Mouse (Mus musculus): ENCODE measurements around the gene Unc93b1.
"Not testable (repeated sequence)": the region's sequence is repeated elsewhere in the genome, so short reads cannot be mapped to it uniquely, and the experiment has no call there.

Gene Unc93b1

GRCm38 (mm10) chr19:3948546-3948945 is 13.6 kb downstream of the Unc93b1 start:
- no peak for DNase-seq

- no peak for DNase-seq
These were observed 15.3 kb downstream of the Unc93b1 start for GRCm38 (mm10) chr19:3950331-3950730.

- DNase-seq = no peak
These were observed 16.5 kb downstream of the Unc93b1 start for GRCm38 (mm10) chr19:3951461-3951860.

- DNase-seq = no peak
These were observed 17.1 kb downstream of the Unc93b1 start for GRCm38 (mm10) chr19:3952099-3952498.

- DNase-seq = no peak
These were observed 20.0 kb downstream of the Unc93b1 start for GRCm38 (mm10) chr19:3955033-3955432.

- peak; percentile 39 to 43 for DNase-seq
These were observed 20.8 kb downstream of the Unc93b1 start for GRCm38 (mm10) chr19:3955804-3956203.

GRCm38 (mm10) chr19:3957296-3958036 is 22.5 kb downstream of the Unc93b1 start:
- DNase-seq = not testable (repeated sequence)

GRCm38 (mm10) chr19:3958470-3958869 is 23.5 kb downstream of the Unc93b1 start, which contains the start of gene Aldh3b3:
Aldh3b3 (plus strand) TSS chr19:3958645.
- no peak for DNase-seq

- no peak for DNase-seq
These were observed 24.0 kb downstream of the Unc93b1 start for GRCm38 (mm10) chr19:3959030-3959429.

- no peak for DNase-seq
These were observed 25.2 kb downstream of the Unc93b1 start for GRCm38 (mm10) chr19:3960211-3960610.

GRCm38 (mm10) chr19:3961805-3962204 is 26.8 kb downstream of the Unc93b1 start:
- not testable (repeated sequence) for DNase-seq

- no peak for DNase-seq
These were observed 27.5 kb downstream of the Unc93b1 start for GRCm38 (mm10) chr19:3962469-3962868.

GRCm38 (mm10) chr19:3964030-3964429 is 29.0 kb downstream of the Unc93b1 start:
- no peak for DNase-seq

- no peak for DNase-seq
These were observed 31.5 kb downstream of the Unc93b1 start for GRCm38 (mm10) chr19:3966330-3967075.

GRCm38 (mm10) chr19:3967258-3967657 is 32.3 kb downstream of the Unc93b1 start:
- DNase-seq = no peak

- DNase-seq = no peak
These were observed 37.2 kb downstream of the Unc93b1 start, which contains the start of gene Aldh3b2 for GRCm38 (mm10) chr19:3972229-3972628. Aldh3b2 (plus strand) TSS chr19:3972328.

- not testable (repeated sequence) for DNase-seq
These were observed 39.6 kb downstream of the Unc93b1 start for GRCm38 (mm10) chr19:3974608-3975007.

- no peak for DNase-seq
These were observed 40.9 kb downstream of the Unc93b1 start for GRCm38 (mm10) chr19:3975866-3976265.

- DNase-seq = peak; percentile 73 to 86
These were observed 45.3 kb downstream of the Unc93b1 start for GRCm38 (mm10) chr19:3980309-3980708.

- no peak for DNase-seq
These were observed 45.9 kb downstream of the Unc93b1 start for GRCm38 (mm10) chr19:3980917-3981316.

- no peak for DNase-seq
These were observed 48.7 kb downstream of the Unc93b1 start for GRCm38 (mm10) chr19:3983527-3984200.

GRCm38 (mm10) chr19:3985261-3985681 is 50.3 kb downstream of the Unc93b1 start:
- DNase-seq = no peak

- peak in 1 of 2 experiments; percentile 56 for DNase-seq
These were observed 51.3 kb downstream of the Unc93b1 start, which contains the start of gene Acy3 for GRCm38 (mm10) chr19:3986334-3986733. Acy3 (plus strand) TSS chr19:3986570.

Data from cerebellum, postnatal 25 days (tissue).